Mouse (Mus musculus) cerebellum, adult 2 months (tissue): Measurements from ENCODE around the gene Cabp4.

ENCODE experiments used
- CTCF ChIP-seq: fragments of 200-500 bp; IDR thresholded peaks from 2 replicates; pipeline ENCODE4 v1.5.1; 2011; ENCODE audit warnings: low read depth, mild to moderate bottlenecking, control low read depth, low read length, moderate library complexity, borderline replicate concordance; ENCODE audit not compliant: insufficient read depth
- POLR2A ChIP-seq: fragments of 200-500 bp; IDR thresholded peaks from 2 replicates; pipeline ENCODE4 v1.6.1; 2011; ENCODE audit warnings: low read length, control low read depth, borderline replicate concordance; ENCODE audit not compliant: insufficient read depth

GRCm38 (mm10) chr19:4154437-4155222 is 10.8 kb upstream of the Cabp4 start:
- TF ChIP-seq POLR2A, result no peak; the same call in 1 of the 2 replicates
- TF ChIP-seq CTCF, result no peak
